ENCODE assay signal across 8 mouse cellular contexts in the genomic region with DNA sequence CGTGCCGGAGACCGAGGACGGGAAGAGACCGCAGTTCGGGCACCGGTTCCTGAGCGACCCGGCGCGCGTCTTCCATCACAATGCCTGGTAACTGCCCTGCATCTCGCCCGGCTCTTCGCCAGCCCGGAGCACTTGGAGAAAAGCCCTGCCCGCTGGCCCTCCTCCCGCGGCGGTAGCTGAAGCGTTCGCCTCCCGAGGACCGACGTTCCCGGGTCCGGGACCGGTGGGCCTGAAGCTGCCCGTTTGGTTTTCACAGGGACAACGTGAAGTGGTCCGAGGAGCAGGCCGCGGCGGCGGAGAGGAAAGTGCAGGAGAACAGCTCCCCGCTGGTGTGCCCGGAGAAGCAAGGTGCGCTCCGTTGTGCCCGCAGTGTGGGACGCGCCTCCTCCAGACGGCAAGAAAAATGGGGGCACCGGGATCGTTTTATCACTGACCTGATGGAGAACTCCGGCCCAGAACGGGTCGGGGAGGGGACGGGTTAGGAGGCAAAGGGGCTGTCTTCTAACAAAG. TPM values are rescaled to one million over a fixed set of nuclear protein-coding genes. Genes with fewer than 3 reads are reported as not detected.
DNase-seq lines count a peak whose midpoint lies in the region; ATAC-seq lines count a peak whose summit lies in the region.

No protein-coding gene starts in this region.

- H3K36me3 ChIP-seq in midbrain, embryonic 14.5 days (ENCODE audit: control insufficient read depth, insufficient read depth, low read length) = peaks cover 11% of the 10 kb centered on the region

- H3K9me3 ChIP-seq in midbrain, embryonic 14.5 days (ENCODE audit: control insufficient read depth, low read length) = no peaks in the 10 kb centered on the region

- peak; percentile 20 for ATAC-seq in inflammation-experienced regulatory T-cells, adult 6 months
- 0 out of 2 replicates have a peak, but pooled peaks have one; percentile 7 for ATAC-seq in midbrain, embryonic 14.5 days (ENCODE audit: low FRiP score, low TSS enrichment)

- H3K9ac ChIP-seq in midbrain, embryonic 14.5 days (replicated peaks; ENCODE audit: low read length) = peak overlapping the region; percentile 65

- H3K4me2 ChIP-seq in midbrain, embryonic 14.5 days (ENCODE audit: low read length) = peak overlapping the region; percentile 86

- peak overlapping the region; percentile 96 for H3K4me3 ChIP-seq in midbrain, embryonic 14.5 days (replicated peaks; ENCODE audit: low read depth, low read length)

- peak; percentile 31 for DNase-seq in adrenal gland, postnatal 14 days
- DNase-seq in adrenal gland, postnatal 36 days = no peak
- DNase-seq in retina, postnatal 1 day = peak; percentile 6
- no peak for DNase-seq in retina, embryonic 14.5 days (ENCODE audit: low spot score)
- DNase-seq in midbrain, embryonic 14.5 days = no peak
- DNase-seq in gastrocnemius, postnatal 4 days (ENCODE audit: low spot score in 2 of 2) = no peak
- DNase-seq in adrenal gland, postnatal 25 days = no peak

- under 1% methylated on average over 49 of the region's 49 CpGs for WGBS in midbrain, embryonic 14.5 days

- peak overlapping the region; percentile 79; the same call in 1 of the 2 replicates for H3K27ac ChIP-seq in midbrain, embryonic 14.5 days (replicated peaks; ENCODE audit: low read depth, low read length)

- H3K4me1 ChIP-seq in midbrain, embryonic 14.5 days (ENCODE audit: control insufficient read depth, insufficient read depth, low read length) = peaks cover 9% of the 10 kb centered on the region

- H3K27me3 ChIP-seq in midbrain, embryonic 14.5 days (ENCODE audit: control insufficient read depth, insufficient read depth, low read length) = no peaks in the 10 kb centered on the region

RNA-seq across cellular contexts. Expression of a gene that starts 0.3 kb away (rescaled TPM):
- 18.2 and 22.8 TPM in 2 replicates for total RNA-seq in adrenal gland, postnatal 14 days (2021)
- total RNA-seq in adrenal gland, postnatal 36 days (2021) = 10 to 100 TPM; 23.1 to 24.2 TPM
- 10 to 100 TPM; 12.5 to 21.4 (median 20.0) TPM for polyA plus RNA-seq in inflammation-experienced regulatory T-cells, adult 6 months (2017; shearing (Covaris generic))
- polyA plus RNA-seq in midbrain, embryonic 14.5 days (2014; fragmentation: Nextera tagmentation; extraction: Ambion mirVana) = 29.2 and 30.9 TPM in 2 replicates
- total RNA-seq in gastrocnemius, postnatal 4 days (2021) = 10 to 100 TPM; 16.3 to 17.2 TPM
- 22.6 and 23.8 TPM in 2 replicates for total RNA-seq in adrenal gland, postnatal 25 days (2021)

RNA-seq across cellular contexts. Expression of a gene that starts 20.1 kb away (rescaled TPM):
- total RNA-seq in adrenal gland, postnatal 14 days (2021) = not detected in 2 replicates
- total RNA-seq in adrenal gland, postnatal 36 days (2021) = not detected
- polyA plus RNA-seq in inflammation-experienced regulatory T-cells, adult 6 months (2017; shearing (Covaris generic)) = not detected
- polyA plus RNA-seq in midbrain, embryonic 14.5 days (2014; fragmentation: Nextera tagmentation; extraction: Ambion mirVana) = not detected in 2 replicates
- total RNA-seq in gastrocnemius, postnatal 4 days (2021) = not detected
- not detected in 2 replicates for total RNA-seq in adrenal gland, postnatal 25 days (2021)

RNA-seq across cellular contexts. Expression of a gene that starts 52.0 kb away (rescaled TPM):
- total RNA-seq in adrenal gland, postnatal 14 days (2021) = 43.5 and 52.3 TPM in 2 replicates
- 10 to 100 TPM; 50.9 to 51.9 TPM for total RNA-seq in adrenal gland, postnatal 36 days (2021)
- 10 to 100 TPM; 18.1 to 28.7 (median 20.4) TPM for polyA plus RNA-seq in inflammation-experienced regulatory T-cells, adult 6 months (2017; shearing (Covaris generic))
- polyA plus RNA-seq in midbrain, embryonic 14.5 days (2014; fragmentation: Nextera tagmentation; extraction: Ambion mirVana) = 27.0 and 29.3 TPM in 2 replicates
- 10 to 100 TPM; 52.1 to 55.8 TPM for total RNA-seq in gastrocnemius, postnatal 4 days (2021)
- total RNA-seq in adrenal gland, postnatal 25 days (2021) = 52.7 and 54.9 TPM in 2 replicates

Comparison
In these comparisons a context has a peak if more than half of its experiments do, and no peak if none do; other contexts are left out.
1. DNase-seq: peak in adrenal gland, postnatal 14 days (single experiment) and retina, postnatal 1 day (single experiment); none in adrenal gland, postnatal 36 days (0 of 2), retina, embryonic 14.5 days (single experiment), midbrain, embryonic 14.5 days (single experiment), gastrocnemius, postnatal 4 days (0 of 2) and adrenal gland, postnatal 25 days (single experiment).